Mouse (Mus musculus) gastrocnemius, postnatal 14 days (tissue): ENCODE measurements at regions not wholly inside any gene's neighbourhood (a gene's known extent, or its start where the extent isn't known, plus 50 kb on each side); places are given as distances from the start of the nearest gene placed in this dataset.

Experiments used
- DNase-seq: peaks from one replicate; pipeline ENCODE4 v3.0.0; 2021; ENCODE audit warnings: mixed read lengths
- intact Hi-C: fragments of 180-260 bp; cut with DNase I; formaldehyde crosslinking; loops from one replicate; pipeline ENCODE4 v1.15.1; 2025; ENCODE audit warnings: low total_unique reads

DNA sequence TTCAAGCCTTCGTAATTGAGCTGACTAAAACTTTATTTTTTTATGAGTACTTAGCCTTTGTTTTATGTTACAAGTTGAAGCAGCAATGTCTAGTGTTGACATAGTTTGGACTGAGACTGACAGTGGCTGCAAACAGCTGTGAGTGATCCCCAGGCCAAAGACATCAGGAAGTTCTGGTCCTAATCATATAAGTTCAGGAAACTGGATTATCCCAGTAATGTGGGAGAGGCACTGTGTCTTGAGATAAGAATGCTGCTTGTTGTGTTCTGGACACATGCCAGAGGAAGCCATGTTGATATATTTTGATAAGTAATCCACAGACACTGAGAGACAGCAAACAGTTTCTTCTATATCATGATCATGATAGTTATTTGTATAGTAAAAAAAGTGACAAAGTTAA, 153.4 kb downstream of the Lrriq3 start:
- intact Hi-C loops, result no loop called here
- no peak for DNase-seq

DNA sequence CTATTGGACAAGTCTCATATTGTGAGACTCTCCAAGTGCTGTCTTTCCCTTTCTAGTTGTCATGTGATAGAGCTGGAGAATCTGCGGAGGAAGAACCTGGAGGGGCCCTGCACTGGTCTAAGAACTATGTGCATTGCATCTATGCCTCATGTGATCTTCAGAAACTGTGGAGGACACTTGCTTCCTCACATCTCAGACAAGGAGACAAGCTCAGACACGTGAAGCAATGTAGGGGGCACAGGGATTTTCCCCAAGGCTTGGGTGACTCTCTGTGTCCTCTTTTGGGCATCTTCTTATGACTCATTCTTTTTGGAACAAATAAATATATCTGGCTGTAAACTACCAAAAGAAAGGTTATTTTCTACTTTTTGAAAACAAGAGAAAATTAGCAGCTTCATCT, 153.9 kb downstream of the Lrriq3 start:
- intact Hi-C loops, result no loop called here
- DNase-seq, result no peak

DNA sequence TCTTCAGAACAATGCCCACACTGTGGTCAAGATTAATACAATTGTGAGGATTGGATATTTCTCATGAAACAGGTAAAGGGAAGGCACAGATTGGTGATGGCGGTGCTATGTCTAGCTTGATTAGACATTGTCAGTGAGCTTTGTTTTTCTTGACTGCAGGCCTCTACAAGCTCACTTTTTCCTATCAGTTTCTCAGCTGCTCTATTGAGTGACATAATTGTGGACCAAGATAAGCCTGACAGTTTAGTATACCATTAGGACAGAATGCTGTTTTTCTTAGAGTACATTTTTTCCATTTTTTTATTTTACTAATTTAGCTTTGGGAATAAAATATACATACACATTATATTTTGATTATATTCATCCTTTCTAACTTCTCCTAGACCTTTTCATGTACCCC, 154.7 kb downstream of the Lrriq3 start:
- DNase-seq, result no peak
- intact Hi-C loops, result no loop called here

DNA sequence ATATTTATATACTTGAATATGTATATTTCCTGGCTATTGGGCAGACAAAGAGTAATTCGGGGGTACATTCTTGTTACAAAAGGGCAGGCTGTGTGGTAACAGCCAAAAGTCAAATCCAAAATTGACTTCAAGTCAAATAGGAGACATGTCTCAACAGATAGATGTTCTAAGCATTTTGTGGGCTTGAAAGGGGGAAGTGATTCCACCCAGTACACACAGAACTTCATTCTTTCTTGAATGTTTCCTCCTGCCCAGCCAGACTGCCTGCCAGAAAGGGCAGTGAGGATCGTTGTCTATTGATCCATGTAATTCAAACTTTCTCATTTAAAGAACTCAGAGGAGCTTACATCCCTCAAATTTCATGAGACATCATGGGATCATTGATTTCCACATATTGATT, 157.7 kb downstream of the Lrriq3 start:
- no peak for DNase-seq
- intact Hi-C loops, result no loop called here

DNA sequence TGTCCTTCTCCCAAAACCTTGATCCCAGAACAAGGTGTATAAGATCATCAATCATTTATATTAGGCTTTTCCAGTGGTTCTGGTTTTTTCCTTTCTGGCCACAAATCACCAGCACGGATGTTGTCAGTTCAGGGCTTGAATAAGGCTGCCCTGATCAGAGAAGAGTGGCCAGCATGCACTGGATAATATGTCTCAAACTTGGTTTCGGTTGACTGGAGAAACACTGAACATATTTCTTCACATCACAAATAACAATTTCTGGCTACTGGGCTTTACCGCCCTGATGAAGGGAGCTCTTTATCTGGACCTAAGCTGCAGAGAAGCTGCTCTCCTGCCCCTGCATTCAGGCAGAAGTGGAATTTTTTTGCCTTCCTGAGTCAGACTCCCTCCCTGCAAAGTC, 205.0 kb downstream of the Lrriq3 start:
- intact Hi-C loops, result no loop called here
- no peak for DNase-seq

DNA sequence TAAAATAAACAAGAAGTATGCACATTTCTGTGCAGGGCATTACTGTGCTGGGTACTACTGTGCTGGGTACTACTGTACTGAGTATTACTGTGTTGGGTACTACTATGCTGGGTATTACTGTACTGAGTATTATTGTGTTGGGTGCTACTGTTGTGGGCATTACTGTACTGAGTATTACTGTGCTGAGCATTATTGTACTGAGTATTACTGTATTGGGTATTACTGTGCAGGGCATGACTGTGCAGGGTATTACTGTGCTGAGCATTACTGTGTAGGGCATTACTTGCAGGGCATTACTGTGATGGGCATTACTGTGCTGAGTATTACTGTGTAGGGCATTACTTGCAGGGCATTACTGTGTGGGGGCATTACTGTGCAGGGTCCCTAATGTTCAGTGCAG, 205.5 kb downstream of the Lrriq3 start:
- DNase-seq, result no peak
- intact Hi-C loops, result no loop called here

DNA sequence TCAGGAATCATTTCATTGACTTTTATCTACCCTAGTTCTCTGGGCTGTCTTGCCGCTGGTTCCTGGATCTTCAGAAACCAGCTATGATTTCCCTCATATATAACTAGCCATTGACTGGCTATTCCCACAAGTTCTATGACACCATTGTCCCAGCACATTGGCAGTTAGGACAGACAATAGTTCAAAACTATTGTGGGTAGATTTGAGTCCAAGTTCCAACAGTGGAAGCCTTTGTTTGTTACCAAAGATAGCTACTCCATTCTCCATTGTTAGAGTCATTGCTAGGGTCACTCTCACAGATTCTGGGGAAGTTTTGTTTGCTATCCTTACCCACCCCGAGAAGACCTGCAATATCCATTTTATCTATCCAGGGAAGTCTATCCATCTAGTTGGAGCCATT, 229.1 kb downstream of the Lrriq3 start:
- DNase-seq, result no peak
- intact Hi-C loops, result no loop called here

DNA sequence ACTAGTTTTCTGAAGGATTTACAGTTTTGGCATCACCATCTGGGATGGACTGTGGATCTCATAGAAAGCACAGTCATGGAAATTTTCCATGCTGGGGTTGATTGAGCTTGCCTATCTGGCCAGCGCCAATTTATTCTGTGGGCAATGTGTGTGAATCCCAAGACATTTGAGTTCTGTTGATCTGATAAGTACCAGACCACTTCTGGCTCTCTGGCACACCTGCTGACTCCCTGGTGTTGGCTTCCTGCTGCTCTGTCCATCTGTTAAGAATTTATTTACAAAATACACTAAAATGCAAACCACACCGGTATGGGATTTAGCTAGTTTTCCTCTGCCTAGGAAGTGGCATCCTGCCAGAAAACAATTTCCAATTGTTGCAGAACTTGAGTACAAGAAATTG, 236.5 kb downstream of the Lrriq3 start:
- no peak for DNase-seq
- intact Hi-C loops, result no loop called here

DNA sequence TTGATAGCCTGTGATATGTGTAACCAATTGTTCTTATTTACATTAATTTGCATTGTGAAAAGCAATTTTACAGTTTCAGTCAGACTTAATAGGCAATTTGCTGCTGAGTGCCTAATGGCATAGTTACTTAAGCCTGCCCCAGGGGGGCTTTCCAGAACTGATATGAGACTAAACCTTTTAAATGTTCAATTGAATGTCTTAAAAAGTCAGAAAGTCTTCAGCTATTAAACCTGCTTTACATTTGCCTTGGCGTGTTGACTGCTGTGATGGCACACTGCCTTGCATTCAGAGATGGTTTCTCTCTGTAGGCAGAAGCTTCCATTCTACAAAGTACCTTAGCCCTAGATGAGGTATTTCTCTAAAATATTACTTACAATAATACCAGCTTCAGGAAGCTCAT, 256.0 kb downstream of the Lrriq3 start:
- intact Hi-C loops, result no loop called here
- no peak for DNase-seq

DNA sequence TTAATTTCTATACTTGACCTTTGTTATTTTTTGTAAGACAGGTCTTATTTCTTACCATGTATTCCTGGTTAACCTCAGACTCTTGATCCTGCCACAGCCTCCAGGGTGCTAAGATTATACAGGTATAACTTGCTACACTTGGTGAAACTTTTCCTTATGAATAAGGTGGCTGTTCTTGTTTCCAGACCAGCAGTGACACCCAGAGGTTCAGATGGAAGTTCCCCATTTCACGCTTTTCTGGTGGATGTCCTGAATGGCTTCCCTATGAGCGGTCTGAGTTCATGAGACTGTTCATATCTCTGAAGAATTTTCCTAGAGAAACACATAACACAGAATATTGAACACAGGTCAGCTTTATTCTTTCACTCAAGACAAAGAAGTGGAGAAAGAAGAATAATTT, 258.4 kb downstream of the Lrriq3 start:
- DNase-seq, result no peak
- intact Hi-C loops, result no loop called here

DNA sequence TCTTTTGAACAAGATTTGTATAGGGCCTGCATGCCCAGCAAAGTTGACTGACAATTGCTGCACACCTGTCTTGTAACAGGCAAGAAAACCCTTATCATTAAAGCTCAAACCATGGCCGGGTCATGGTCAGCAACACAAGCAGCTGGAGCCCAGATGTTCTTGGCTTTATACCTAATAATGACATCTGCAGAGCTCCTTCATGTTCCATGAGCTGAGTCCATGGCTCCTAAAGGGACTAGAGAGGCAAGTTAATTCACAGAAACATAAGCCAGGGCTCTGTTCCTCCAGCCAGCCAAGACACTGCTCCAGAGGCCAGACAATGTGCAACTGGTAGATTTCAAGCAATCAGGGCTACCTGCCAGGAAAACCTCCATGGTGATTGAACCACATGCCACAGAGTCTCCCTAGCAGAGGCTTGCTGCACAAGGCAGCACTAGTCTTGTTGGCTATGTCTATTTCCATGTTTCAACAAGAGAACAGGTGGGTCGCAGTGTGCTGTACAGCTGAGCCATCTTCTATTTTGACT, 259.1 kb downstream of the Lrriq3 start:
- DNase-seq, result peak; percentile 5
- intact Hi-C loops, result no loop called here

DNA sequence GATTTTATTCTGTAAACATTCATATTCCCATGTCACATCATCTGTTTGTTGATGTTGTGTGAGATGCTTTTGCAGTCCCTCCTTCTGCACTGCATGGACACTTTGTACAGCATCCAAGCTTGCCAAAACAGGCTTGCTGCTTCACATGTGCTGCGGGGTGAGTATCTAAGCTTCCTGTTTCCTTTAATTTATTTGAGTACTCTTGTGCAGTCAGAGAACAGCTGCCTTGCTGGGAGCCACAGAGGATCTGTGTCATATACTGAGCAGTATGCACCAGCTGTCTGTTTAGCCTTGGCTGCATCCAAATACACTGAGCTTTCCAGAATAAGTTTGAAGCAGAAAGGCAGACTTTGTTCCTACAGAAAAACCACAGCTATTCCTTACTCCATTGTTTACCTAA, 267.2 kb downstream of the Lrriq3 start:
- DNase-seq, result no peak
- intact Hi-C loops, result no loop called here

DNA sequence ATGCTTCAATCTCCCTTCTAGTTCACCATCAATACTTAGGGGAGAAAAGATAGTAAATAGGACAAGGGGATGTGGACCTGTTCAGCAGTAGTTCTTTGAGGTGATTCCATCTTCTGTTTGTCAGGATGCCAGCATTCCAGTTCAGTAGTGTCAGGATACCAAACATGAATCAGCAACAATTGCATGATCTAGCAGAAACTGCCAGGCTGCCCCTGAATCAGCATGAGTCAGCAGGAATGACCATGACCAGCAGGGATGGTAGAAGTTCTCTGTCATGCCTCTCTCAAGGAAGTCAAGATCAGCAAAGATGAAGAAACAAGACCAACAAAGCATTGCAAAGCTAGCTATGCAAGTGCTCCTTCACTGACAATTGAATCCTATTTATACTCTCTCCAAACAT, 277.5 kb downstream of the Lrriq3 start:
- DNase-seq, result no peak
- intact Hi-C loops, result no loop called here

DNA sequence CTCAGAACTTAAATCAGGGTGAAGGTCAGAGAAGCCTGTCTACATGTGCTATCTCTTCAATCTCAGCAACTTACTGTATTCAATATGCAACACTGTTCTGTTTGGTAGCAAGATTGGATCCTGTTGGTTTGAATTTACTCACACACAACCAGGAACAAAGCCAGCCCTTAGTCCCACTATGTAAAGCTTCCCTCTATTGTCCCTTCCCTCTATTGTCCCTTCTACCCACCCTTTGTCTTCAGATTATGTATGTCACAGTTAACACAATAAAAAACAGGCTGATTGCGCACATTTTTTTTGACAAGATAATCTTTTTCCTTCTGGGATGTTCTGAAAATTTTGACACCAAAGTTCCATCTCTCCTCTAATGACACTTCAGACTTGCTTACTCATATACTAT, 280.4 kb downstream of the Lrriq3 start:
- DNase-seq, result no peak
- intact Hi-C loops, result no loop called here

DNA sequence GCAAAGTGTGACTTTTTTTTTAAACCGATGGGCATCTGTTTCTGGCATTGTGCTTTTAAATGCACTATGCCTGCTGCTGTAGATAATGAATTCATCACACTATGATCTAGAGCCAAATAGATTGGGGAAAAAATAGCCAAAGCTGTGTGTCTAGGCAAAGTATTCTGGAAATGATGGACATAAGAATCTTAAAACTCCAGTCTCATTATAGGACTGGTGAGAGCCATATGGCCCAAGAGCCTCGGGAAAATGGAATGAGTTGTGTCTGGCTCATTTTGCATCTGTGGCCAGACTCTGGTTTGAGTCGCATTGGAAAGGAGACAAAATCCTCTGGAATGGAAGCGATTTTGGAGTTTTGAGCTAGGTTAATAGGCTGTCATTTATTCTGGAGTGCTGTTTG, 288.7 kb downstream of the Lrriq3 start:
- no peak for DNase-seq
- intact Hi-C loops, result no loop called here

DNA sequence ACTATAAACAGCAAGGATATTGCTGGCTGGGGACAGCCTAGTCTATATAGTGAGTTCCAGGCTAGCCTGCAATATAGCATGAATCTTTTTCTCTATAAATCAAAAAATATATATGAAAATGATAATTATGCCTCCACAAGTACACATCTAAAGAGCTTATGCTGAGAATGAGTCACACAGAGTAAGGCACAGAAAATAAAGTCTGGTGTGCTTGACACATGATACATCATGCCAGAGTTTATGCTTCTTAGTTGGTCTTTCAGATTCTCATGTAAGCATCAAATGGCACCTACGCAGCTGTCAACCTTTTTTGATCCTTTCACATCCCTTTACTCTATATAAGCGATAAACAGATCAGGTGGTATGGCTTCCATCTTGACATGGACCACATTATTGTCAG, 289.6 kb downstream of the Lrriq3 start:
- no peak for DNase-seq
- intact Hi-C loops, result no loop called here

DNA sequence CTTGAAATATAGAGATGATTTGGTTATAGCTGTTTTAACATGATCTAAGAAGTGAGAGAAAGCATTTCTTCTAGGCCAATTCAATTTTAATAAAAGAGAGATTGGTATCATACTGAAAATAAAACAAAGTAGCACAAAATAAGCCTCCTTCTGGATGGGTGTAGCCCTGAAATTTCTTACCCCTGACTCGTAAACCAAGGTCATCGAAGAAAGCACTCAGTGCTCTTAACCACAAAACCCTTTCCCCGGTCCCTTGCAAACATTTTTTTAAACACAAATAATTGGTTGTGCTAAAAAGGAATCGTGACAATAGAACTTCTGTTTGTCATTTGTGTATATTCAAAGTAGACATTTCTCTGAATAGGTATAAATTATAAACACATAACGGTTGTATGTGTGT, 297.4 kb downstream of the Lrriq3 start:
- intact Hi-C loops, result no loop called here
- no peak for DNase-seq

DNA sequence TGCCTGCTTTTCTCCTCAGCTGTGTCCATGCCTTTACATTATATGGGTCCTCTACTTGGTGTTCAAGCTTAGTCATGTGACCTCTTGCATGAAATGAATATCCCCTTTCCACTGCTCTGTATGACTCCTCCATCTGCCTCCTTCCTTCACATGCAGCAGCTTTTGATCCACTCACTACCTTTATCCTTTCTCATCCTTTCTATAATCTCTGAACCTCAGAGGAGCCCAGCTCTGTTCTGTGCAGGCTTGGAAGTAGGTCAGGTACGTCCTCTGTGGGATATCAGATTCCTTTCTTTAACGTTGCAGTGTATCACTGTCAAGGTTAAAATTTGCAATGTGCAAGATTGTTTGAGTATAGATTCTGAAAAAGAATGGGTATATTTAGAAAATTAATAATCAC, 302.9 kb downstream of the Lrriq3 start:
- no peak for DNase-seq

DNA sequence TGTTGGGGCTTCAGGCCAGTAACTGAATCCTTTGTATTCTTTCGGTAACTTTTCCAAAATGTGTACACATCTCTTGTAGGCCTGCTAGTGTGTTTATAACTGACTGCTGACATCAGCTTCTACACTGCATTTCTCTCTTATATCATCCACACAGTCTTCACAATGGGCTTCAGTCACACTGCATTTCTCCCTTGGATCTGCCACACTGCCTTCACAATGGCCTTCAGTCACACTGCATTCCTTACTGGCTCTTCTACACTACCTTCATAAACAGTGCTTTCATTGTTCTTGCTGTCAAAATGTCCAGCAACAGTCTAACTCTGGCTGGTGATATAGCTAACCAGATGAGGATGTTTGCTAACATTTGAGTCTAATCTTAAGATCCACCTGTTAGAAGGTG, 308.5 kb downstream of the Lrriq3 start:
- no peak for DNase-seq
- intact Hi-C loops, result no loop called here

More for the DNA sequence above, 302.9 kb downstream of the Lrriq3 start:
- intact Hi-C loops, result no loop called here

DNA sequence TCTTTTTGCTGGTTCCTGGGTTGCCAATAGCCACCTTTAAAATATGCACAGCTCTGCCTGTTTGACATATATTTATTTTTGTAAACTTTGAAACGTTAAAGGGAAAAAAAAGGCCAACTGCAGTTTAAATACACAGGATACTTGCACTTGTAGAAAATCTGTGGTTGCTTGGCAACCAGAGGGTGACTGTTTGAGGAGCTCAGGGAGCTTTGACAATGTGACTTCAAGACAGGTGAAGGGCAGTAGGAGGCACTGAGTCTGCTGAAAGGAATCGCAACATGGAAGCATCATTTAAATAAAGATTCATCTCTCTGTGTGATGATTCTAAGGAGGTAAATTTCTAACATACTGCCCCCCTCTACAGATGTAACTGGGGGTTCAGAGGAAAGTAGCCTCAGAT, 315.7 kb downstream of the Lrriq3 start:
- no peak for DNase-seq
- intact Hi-C loops, result no loop called here

DNA sequence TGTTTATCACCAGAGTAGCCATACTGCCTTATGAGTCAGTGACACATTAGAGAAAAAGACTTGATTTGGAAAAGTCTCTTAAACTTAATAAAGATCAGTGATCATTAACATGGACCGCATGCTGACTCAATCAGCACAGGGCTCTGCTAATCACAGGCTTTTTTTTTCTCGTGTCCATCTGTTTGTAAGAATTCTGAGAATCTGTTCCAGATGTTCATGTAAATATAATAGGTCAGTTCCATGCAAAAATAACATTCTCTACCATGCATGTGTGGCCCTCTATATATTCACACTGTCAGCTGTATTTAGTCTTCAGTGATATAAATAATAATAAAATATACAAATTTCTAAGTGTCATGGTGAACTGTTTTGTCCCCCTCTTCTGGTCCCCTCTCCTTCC, 316.1 kb downstream of the Lrriq3 start:
- DNase-seq, result no peak
- intact Hi-C loops, result no loop called here

DNA sequence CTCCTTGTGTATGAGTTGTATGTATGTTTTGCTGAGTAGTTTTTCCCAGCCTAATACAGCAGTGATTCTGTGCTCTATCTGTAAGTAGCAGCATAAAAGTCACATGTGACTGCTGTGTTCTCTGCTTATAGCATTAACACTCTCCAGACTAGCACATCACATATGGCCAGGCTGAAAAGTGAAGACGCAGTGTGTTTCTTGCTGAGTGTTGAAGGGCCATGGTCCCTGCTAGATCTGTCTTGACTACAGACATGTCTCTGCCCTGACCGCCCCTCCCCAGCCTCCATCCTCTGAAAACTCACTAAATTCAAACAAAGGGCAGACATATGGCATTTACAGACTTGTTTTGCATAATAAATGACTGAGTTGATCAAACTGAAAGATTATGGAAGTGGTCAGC, 316.6 kb downstream of the Lrriq3 start:
- intact Hi-C loops, result no loop called here
- DNase-seq, result no peak
